Mouse (Mus musculus): ENCODE data around the gene Tns1.

DNA sequence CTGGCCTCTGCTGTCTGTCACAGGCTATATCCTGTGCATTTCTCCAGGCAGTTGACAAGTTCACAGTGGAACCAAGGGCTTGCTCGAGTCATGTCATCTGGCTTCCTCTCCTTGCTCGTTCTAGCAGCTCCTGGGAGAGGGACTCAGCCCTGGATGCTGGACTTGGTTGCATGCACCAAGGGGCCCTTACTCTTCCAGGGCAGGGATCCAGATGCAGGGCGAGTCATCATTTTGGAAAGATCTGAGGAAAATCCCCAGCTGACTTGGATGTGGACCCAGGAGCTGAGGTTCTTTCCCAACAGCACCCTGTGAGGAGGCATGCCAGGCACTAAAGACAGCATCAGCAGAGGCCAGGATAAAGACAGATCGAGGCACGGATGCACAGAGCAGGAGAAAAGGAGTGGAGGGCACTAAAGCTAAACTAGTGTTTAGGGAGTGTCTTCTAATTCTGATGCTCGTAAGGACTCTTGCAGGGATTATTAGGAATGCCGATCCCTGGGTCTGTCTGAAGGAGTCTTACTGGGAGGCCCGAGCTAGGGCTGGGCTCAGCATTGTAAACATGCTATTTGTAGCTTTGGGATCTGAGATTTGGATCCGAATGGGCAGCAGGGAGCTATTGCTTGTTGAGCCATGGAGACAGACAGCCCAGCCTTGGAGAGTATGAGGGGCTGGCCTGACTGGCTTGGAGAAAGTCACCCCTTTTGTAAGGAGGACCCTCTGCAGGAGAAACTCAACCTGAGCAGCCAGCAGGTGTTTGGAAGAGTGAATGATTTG is 165.9 kb downstream of the Tns1 start:
- TF ChIP-seq POLR2A (IDR thresholded peaks at IDR 0.05; ENCODE audit: extremely low read depth, insufficient read depth, low read length): no peak
- TF ChIP-seq CTCF (IDR thresholded peaks at IDR 0.05; ENCODE audit: low read depth, low read length): no peak

Data from liver, adult 2 months (tissue).